Mouse (Mus musculus) embryo, embryonic 11 days (tissue): ENCODE data around the gene Szrd1.
A peak's percentile ranks its signal among the peaks of the same experiment; 100 is the strongest.
"Not testable (repeated sequence)": the region's sequence is repeated elsewhere in the genome, so short reads cannot be mapped to it uniquely, and the experiment has no call there.

Experiments
- DNase-seq: peaks from one replicate; pipeline ENCODE4 v3.0.0-alpha.2; 2015

The Szrd1 gene

GRCm38 (mm10) chr4:141147112-141148008, 7.8 kb upstream of the Szrd1 start, which contains the start of gene Fbxo42:
Gene Fbxo42 (plus strand): TSS chr4:141147913.
- peak; percentile 97 for DNase-seq

- no peak for DNase-seq
These were observed 7.0 kb upstream of the Szrd1 start for GRCm38 (mm10) chr4:141146491-141147033.

GRCm38 (mm10) chr4:141145124-141145523, 5.5 kb upstream of the Szrd1 start:
- DNase-seq: not testable (repeated sequence)

GRCm38 (mm10) chr4:141142285-141142811, 2.8 kb upstream of the Szrd1 start:
- DNase-seq: peak; percentile 70

- no peak for DNase-seq
These were observed 1.4 kb upstream of the Szrd1 start for GRCm38 (mm10) chr4:141140967-141141366.

GRCm38 (mm10) chr4:141140354-141140753, 779 bp upstream of the Szrd1 start:
- DNase-seq: not testable (repeated sequence)

- no peak for DNase-seq
These were observed 1.0 kb downstream of the Szrd1 start for GRCm38 (mm10) chr4:141138425-141139115.

- not testable (repeated sequence) for DNase-seq
These were observed 1.8 kb downstream of the Szrd1 start for GRCm38 (mm10) chr4:141137740-141138139.

GRCm38 (mm10) chr4:141136126-141136525, 3.4 kb downstream of the Szrd1 start:
- DNase-seq: no peak

- DNase-seq: no peak
These were observed 4.6 kb downstream of the Szrd1 start for GRCm38 (mm10) chr4:141134751-141135530.

GRCm38 (mm10) chr4:141134031-141134441, 5.5 kb downstream of the Szrd1 start:
- DNase-seq: peak; percentile 37

GRCm38 (mm10) chr4:141133227-141133626, 6.3 kb downstream of the Szrd1 start:
- DNase-seq: no peak

- DNase-seq: no peak
These were observed 7.4 kb downstream of the Szrd1 start for GRCm38 (mm10) chr4:141132191-141132590.

- DNase-seq: no peak
These were observed 8.0 kb downstream of the Szrd1 start for GRCm38 (mm10) chr4:141131531-141132061.

- DNase-seq: no peak
These were observed 8.8 kb downstream of the Szrd1 start for GRCm38 (mm10) chr4:141130704-141131342.

- DNase-seq: no peak
These were observed 10.3 kb downstream of the Szrd1 start for GRCm38 (mm10) chr4:141129190-141129710.

GRCm38 (mm10) chr4:141123065-141123464, 16.5 kb downstream of the Szrd1 start:
- DNase-seq: no peak

GRCm38 (mm10) chr4:141122663-141123062, 16.9 kb downstream of the Szrd1 start:
- DNase-seq: no peak

GRCm38 (mm10) chr4:141120700-141121099, 18.9 kb downstream of the Szrd1 start:
- peak; percentile 85 for DNase-seq

- DNase-seq: no peak
These were observed 20.9 kb downstream of the Szrd1 start for GRCm38 (mm10) chr4:141118691-141119090.

- DNase-seq: no peak
These were observed 24.2 kb downstream of the Szrd1 start for GRCm38 (mm10) chr4:141115398-141115797.
